Mouse (Mus musculus): ENCODE measurements around the gene Itpr1.

The Itpr1 gene

DNA sequence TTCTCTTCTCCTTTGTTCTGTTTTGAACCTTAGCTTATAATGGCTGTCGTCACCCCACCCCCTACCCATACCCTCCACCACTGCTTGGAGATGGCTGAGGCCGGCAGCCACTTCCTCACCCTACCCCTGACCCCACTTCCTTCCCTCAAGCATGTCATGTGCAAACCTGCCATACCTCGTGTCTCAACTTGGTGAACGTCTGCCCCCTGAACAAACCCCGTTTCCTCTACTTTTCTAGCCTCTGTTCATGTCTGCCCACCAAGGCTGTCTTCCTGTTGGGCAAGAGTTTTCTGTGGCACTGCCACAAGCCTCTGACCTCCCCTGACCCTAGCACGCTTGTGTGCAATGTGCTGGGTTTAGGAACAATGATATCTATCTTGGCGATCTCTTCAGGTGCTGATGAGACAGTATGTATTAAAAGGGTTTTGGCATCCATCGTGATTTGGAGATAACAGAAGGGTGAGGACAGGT lies 253.2 kb downstream of the Itpr1 start:
- peak in 1 of 2 experiments; percentile 42 for DNase-seq (ENCODE audit: low spot score in 2 of 2)

DNA sequence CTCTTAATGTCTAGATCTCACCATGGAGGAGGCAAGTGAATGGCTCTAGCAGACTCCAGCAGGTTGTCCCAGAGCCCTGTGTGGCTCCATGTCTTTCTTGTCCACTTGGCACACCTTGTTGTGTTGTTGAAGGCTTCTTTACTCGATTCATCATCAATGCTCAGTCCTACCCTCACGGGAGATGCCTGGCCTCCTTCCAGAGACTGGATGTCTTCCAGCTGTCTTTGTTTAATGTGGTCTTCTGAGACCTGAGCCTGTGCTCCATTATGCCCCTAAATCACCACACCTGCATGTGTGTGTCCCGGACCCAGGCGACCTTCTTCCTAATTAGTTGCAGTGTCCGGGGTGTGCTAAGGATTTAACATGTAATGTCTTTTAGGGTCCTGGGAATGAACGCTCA lies 254.7 kb downstream of the Itpr1 start:
- no peak for DNase-seq (ENCODE audit: low spot score in 2 of 2)

DNA sequence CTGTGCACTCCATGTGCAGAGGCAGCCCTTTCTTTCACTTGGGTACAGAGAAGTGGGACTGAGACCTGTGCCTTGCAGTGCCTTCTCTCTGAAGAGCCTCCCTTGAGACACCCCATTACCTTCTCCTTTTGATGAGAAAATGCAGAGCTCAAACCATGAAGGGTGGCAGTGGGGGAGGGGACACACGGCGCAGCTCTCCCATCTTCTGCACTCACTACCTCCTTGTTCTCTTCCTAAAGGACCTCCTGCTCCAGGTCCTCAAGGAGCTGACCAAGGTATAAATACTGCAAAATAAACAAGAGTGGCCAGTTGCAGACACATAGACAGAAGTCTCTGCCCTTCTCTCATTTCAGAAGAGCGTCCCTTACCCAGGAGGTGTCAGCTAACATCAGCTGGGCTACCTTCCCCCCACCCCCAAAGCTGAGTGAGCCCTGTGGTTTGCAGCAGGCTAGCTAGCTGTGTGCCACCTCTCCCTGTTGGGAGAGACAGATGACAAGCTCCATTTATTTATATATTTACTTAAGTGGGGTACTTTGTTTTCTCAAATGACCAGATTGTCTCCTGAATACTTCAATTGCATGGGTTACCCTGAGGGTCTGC lies 255.4 kb downstream of the Itpr1 start:
- no peak for DNase-seq (ENCODE audit: low spot score in 2 of 2)

DNA sequence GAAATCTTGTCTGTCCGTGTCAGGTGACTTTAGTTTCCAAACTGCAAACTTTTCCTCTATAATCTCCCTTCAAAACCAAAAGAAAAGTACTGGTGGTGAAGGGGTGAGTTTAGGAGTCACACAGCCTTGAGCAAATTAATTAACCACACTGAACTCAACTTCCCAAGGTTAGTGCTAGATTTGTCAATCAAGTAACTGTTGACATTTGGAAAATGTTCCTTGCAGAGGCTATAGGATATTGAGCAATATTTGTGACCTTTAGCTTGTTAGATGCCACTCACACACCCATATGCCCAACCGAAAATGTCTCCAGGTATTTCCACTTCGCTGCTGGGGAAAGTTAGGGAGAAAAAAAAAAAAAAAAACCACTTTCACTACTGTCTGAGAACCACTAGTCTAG lies 259.0 kb downstream of the Itpr1 start:
- DNase-seq (ENCODE audit: low spot score in 2 of 2), result no peak

DNA sequence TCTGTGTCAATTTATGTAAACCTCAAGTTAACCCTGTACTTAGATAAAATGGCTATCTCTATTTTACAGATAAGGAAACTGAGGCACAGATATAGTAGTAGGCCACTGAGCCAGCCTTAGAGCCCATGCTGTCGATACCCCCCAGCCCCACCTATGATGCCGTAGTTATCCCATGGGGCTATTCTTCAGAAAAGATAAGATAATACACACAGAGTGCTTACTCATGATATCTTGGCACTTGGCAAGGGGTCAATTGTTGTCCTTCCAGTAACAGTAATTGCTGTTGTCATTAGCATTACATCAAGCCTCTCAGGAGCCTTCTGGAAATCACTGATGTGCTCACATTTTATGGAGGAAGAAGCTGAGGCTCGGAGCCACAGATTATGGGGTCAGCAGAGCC lies 259.9 kb downstream of the Itpr1 start:
- DNase-seq (ENCODE audit: low spot score in 2 of 2), result no peak

DNA sequence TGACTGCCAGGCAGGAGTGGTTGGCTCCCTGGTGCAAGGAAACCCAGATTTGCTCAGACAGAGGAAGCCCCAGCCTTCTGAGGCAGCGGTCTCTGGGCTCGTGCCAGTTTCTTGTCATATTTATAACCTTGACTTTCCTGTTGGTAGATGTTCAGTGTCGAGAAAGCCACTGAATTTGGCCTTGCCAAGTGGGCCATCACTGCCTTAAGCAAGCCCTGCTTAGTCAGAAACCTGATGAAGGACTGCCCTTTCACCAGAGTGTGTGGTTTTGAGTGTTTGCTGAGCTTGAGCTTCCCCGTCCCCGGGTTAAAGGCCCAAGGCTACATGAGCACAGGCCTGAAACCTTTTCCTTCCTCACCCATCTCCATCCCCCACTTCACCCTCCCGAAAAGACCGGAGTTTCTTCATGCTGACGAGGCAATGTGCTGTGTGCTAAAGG lies 263.9 kb downstream of the Itpr1 start:
- DNase-seq (ENCODE audit: low spot score in 2 of 2), result peak in 1 of 2 experiments; percentile 37

DNA sequence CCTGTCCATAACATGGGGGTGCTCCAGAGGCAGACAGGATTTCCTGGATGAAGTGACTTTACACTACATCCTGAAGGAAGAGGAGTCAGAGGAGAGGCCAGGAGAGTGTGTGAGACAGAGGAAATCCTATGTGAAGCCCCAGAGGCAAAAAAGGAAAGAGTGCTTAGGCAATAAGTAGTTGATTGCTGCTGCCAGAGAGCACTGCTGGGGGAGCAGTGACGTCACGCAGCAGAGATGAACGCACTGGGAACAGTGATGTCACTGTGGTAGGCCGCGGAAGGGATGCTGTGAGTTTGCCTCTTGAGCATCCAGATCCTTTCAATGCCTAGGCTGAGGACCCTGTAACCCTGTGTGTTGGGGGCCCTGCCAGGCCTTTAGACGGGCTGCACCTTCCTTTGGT lies 264.7 kb downstream of the Itpr1 start:
- no peak for DNase-seq (ENCODE audit: low spot score in 2 of 2)

DNA sequence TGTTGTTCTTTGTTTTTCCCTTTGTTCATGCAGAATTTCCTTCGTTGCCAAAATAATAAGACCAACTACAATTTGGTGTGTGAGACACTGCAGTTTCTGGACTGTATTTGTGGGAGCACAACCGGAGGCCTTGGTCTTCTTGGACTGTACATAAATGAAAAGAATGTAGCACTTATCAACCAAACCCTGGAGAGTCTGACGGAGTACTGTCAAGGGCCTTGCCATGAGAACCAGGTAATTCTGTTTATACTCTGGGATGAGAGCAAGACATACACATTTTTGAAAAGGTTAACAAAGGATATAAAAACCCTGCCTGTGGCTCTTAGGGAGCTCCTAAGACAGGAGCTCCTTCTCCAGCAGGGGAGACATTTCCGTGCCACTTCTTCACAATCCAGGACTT lies 268.3 kb downstream of the Itpr1 start:
- no peak for DNase-seq (ENCODE audit: low spot score in 2 of 2)

DNA sequence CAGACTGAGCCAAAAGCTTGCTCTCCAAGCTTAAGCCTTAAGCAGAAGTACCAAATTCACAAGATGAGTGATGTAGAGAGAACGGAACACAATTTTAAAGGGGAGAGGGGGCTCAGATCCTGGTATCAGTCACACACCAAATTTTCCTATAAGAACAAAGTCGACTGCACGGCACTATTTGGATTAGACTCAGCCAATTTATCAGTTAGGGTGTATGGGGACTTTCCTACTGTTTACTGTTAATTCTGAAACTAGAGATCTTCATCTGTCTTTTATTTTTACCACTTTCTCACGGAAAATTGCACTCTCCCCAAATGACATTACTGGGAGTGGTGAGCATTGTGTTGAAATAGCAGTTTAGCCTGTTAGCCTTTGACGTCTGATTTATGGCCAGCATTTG lies 269.6 kb downstream of the Itpr1 start:
- no peak for DNase-seq (ENCODE audit: low spot score in 2 of 2)

DNA sequence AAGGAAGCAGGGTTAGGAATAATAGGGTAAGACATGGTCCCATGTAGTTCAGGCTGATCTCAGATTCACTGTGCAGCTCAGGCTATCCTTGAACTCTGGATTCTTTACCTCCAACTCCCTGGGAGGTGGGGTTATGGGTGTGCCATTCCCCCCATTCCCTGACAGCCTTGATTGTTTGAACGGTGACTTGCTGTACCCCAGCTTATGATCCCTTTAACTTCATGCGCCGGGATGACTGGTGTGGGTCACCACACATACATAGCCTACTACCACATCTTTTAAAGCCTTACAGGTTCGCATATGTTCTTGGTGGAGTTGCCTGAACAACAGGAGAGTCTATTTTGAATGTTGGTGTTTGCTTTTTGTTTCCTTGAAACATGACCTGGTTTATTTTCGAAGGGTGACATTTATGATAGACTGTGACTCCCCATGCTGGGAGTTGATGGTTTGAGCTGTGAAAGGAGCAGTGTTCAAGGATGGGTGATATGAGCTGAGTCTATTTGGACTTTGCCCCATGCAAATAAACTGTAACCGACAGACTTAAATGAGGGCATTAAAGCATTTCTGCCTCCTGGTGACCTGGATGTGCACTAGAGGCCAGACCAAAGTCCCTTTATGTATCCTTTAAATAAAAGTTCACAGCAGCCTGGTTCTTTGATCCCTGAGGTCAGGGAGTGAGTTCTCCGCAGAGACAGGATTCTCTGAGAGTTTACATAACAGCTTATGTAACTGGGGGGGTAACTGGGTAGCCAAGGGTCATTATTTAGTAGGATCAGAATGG lies 273.5 kb downstream of the Itpr1 start:
- no peak for DNase-seq (ENCODE audit: low spot score in 2 of 2)

DNA sequence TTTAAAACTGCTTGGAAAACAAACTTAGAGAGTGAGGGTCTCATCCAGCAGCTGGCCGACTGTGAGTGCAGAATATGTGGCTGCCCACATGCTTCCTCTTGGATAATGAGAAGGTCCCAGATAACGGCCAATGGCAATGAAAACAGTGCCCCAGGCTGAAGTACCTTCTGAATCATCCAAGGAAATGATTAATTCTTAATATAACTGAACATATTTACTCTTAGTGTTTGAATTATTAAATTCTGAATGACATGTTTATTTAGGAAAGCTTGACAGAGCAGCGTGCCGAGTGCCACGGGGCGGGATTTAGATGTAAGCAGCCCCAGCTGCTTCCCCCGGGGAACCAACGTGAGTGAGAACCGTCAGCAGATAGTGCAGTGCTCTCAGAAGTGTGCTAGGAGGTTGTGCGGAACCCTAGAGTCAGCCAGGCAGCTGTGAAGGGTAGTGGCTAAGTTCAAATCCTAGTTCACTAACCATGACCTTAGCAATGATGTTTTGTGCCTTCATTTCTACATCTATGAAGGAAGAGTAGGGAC lies 274.5 kb downstream of the Itpr1 start:
- no peak for DNase-seq (ENCODE audit: low spot score in 2 of 2)

DNA sequence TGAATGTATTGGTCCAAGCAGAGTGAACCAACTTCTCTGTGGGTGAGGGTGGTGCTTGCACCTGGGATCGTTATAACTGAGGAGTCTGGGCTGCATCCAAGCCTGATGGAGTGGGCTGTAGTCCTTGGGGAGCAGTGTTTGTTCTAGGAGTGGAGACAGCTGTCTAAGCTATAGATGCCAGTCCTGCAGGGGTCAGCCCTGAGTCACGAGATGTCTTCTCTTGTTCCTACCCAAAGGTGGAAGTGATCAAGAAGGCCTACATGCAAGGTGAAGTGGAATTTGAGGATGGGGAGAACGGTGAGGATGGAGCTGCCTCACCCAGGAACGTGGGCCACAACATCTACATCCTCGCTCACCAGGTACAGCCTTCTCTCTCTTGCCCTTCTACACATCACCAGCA lies 275.4 kb downstream of the Itpr1 start:
- no peak for DNase-seq (ENCODE audit: low spot score in 2 of 2)

DNA sequence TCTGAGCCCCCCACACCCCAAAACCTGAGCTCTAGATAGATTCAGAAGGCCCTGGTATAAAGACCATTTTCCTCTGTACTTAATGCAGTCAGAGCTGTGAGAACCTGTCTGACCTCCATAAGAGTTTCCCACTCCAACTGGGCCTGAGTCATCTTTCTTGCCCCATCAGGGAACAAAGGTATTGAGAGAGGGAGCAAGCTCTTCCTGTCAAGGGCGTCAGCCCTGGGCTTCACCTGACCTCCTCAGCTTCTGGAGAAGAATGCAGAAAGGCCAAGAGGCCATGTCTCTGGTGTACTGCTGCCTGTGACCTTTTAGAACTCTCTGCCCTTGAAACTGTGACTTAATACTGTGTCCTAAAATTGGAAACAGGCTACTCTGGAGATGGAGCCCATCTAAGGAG lies 279.1 kb downstream of the Itpr1 start:
- no peak for DNase-seq (ENCODE audit: low spot score in 2 of 2)

DNA sequence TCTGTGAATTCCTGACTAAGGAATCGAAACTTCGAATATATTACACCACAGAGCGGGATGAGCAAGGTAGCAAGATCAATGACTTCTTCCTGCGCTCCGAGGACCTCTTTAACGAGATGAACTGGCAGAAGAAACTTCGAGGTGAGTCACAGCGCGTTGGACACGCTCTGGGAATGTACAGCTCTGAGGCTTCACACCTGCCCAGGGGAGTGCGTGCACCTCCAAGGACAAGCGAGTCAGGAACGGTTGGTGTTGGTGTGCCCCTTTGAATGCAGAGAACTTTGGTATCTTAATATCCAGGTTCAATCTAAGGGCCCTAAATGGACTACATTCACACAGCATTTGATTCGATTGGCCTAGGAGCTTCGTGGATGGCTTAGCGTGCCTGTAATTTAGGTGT lies 280.9 kb downstream of the Itpr1 start:
- no peak for DNase-seq (ENCODE audit: low spot score in 2 of 2)

DNA sequence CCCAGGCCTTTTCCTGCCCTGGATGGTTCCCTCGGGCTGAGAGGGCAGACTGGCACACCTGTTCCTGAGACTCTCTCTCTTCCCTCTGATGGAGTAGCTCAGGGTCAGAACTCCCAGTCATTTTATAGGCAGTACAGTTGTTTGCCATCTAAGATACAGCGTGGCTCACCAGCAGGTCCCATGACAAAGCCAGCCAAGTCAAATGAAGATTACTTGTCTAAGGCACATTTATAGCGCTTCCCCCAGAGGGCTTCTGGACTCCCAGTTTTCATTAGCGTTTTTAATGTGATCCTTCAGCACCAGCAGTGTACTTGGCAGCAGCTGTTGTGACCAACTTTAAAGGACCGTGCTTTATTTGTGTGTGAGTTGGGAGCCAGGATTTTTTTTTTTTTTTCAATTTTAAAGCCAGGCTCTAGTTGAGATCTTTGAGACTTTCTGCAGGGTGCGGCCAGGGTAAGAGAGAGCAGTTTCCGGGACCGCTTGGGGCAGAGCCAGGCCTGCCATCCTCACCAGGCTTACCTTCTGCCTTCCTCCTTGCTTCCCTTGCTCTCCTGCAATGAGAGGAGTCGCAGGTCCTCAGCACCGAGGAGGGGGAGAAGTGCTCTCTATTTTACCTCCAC lies 281.4 kb downstream of the Itpr1 start:
- no peak for DNase-seq (ENCODE audit: low spot score in 2 of 2)

DNA sequence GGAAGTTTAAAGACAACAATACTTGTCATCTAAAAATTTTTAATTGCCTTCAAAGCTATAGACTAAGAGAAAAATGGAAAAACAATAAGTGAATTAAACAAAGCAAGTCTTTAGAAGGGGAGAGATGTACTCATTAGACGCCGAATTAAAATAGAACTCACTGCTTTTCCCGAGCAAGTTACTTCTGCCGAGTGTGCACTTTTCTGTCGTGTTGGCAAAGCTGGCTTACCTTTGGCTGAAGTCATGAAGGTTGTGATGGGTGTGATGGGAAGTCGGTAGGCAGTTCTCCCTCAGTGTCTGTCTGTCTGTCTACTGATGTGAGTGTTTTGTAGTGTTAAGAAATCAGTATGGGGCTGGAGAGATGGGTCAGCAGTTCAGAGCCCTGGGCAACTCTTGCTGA lies 282.1 kb downstream of the Itpr1 start:
- no peak for DNase-seq (ENCODE audit: low spot score in 2 of 2)

DNA sequence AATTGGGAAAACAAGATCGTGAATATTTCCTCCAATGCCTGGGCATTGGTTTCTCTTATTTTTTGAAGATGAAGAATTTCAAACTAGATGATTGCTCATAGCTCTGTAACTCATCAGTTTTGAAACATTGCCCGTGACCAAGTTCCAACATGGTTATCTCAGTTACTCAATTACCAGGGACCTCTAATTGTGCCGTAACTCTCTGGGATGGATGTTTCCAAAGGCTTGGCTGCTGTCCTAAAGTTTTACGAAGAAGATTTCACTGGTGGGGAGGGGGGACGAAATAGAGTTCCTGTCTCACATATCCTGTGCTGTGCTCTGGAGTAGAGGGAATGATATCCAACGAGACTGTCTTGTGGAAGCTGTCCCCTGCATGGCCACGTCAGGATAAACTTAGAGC lies 285.2 kb downstream of the Itpr1 start:
- DNase-seq (ENCODE audit: low spot score in 2 of 2), result no peak

DNA sequence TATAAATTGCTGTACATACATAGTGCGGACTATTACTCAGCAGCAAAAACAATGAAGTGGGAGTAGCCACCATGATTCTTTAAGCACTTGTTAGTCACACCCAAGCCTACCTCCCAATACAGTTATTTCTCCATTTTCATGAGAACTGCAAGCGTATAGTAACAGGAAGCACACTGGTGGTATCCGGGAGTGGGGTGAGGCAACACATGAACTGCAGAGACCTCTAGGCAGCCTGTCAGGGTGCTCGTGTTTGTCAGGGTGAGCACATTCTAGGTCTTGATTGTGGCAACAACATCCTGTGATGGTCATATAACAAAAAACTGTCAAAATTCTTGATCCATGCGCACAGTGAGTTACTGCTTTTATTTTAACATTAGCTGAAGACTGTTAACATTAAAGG lies 290.8 kb downstream of the Itpr1 start:
- peak in 1 of 2 experiments; percentile 57 for DNase-seq (ENCODE audit: low spot score in 2 of 2)

DNA sequence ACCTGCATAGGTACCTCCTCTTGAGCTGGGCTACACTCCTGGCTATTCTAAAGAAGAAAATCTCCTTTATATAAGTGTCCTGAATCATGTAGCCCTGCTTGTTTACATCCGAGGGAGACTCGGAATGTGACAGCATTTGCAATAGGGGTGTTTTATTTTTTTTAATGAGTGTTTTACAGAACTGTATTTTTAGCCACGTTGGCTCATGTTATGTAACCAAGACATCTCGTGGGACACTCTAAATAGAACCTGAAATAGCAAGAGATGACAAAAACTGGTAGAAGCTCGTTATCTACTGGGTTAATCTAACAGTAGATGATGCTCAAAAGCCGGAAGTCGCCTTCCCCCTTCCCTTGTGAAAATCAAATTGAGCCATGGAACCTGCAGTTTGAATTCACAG lies 291.8 kb downstream of the Itpr1 start:
- no peak for DNase-seq (ENCODE audit: low spot score in 2 of 2)

DNA sequence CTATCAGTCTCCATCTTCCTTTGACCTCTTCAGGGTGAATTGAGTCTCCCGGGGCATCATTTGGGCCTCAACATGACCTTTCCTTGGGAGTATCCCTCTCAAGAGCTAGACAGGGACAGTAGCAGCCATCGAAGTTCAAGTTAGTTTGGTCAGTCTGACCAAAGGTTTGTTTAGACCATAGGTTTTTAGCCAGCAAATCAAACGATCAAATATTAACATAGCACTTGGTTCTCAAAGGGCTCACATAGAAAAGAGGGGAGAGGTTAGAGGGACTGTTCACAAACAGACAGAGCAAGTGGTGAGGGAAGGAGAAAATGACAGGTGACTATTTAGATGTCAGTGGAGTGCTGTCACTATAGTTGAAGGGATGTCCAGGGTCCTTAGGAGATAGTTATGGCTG lies 293.3 kb downstream of the Itpr1 start:
- no peak for DNase-seq (ENCODE audit: low spot score in 2 of 2)

DNA sequence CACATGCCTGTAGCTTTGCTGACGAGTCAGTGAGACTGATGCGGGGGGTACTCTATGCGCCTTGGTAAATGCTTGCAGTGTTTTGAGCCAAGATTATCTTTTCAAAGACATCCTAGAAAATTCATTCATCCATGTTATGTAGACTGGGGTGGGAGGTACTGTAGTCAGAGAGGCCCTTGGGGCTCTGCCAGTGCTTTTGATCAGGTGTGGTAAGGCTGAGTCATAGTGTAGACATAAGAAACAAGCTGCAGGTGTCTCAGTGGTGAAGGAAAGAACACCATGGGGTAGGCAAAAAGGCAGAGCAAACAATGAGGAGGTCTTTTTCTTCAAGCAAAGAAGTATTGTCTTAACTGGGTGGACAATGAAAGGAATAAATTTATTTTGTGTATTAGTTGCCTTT lies 294.4 kb downstream of the Itpr1 start:
- DNase-seq (ENCODE audit: low spot score in 2 of 2), result no peak

DNA sequence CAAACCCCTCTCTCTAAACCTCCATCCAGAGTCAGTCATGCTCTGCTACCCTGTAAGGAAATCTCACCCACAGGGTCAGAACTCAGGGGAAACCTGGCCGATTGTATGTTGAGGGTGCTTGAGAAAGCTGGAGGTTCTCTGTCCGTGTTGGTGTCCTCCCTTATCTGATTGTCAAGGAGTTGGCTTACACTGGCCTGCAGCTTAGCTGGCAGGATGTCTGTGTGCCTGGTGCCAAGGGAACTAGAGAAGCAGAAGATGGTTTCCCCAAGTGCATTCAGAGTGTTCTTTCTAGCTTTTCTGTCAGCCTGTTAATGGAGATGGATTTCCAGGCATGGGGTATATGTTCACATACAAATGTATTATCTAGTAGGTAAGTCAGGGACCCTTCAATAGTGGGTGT lies 296.4 kb downstream of the Itpr1 start:
- no peak for DNase-seq (ENCODE audit: low spot score in 2 of 2)

DNA sequence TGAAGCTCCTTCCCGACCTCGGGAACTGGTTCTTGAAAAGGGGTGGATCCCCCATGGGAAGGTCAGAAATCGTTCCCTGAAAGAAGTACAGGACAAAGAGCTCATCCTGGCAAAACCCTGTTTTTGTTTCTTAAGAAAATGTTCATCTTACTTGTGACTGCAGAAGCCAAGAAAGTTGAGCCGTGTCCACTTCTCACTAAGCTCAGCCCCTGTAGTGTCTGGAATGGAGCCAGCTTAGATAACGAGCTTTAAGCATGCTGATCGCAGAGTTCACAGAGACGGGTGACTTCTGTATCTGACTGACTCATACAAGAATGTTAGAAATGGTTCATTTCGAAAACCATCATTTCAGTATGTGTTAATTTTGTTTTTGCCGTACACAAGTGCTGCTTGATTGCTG lies 297.2 kb downstream of the Itpr1 start:
- DNase-seq (ENCODE audit: low spot score in 2 of 2), result no peak
